Mouse (Mus musculus): ENCODE results near the gene Ercc6. TPM values are rescaled to one million over a fixed set of nuclear protein-coding genes. Genes with fewer than 3 reads are reported as not detected.
A peak's percentile ranks its signal among the peaks of the same experiment; 100 is the strongest.

Ercc6 gene
- polyA plus RNA-seq, 1 experiment, result not detected

- TF ChIP-seq CTCF (IDR thresholded peaks at IDR 0.05; ENCODE audit: insufficient read depth, low read depth, low read length) (no peak), POLR2A (IDR thresholded peaks at IDR 0.05; ENCODE audit: insufficient read depth, low read depth, low read length) (no peak)
- WGBS, result 93% methylated on average over 9 of the region's 9 CpGs
- no peak overlapping the region for H3K4me3 ChIP-seq (ENCODE audit: insufficient read depth, low read depth, low read length)
- H3K27ac ChIP-seq (ENCODE audit: insufficient read depth, low read depth, low read length), result no peak overlapping the region
- H3K4me1 ChIP-seq (ENCODE audit: control insufficient read depth, insufficient read depth, low read length), result no peaks in the 10 kb centered on the region
These were observed 70.4 kb downstream of the Ercc6 start for GRCm38 (mm10) chr14:32583696-32584095.

GRCm38 (mm10) chr14:32587013-32587784 is 73.9 kb downstream of the Ercc6 start:
- H3K27ac ChIP-seq (ENCODE audit: insufficient read depth, low read depth, low read length), result no peak overlapping the region
- 15% methylated on average over 10 of the region's 10 CpGs for WGBS
- H3K4me1 ChIP-seq (ENCODE audit: control insufficient read depth, insufficient read depth, low read length), result no peaks in the 10 kb centered on the region
- H3K4me3 ChIP-seq (ENCODE audit: insufficient read depth, low read depth, low read length), result no peak overlapping the region
- TF ChIP-seq POLR2A (IDR thresholded peaks at IDR 0.05; ENCODE audit: insufficient read depth, low read depth, low read length) (no peak), CTCF (IDR thresholded peaks at IDR 0.05; ENCODE audit: insufficient read depth, low read depth, low read length) (no peak)

GRCm38 (mm10) chr14:32590377-32590776 is 77.1 kb downstream of the Ercc6 start:
- Histone ChIP-seq H3K27ac (ENCODE audit: insufficient read depth, low read depth, low read length) (no peak overlapping the region), H3K4me3 (ENCODE audit: insufficient read depth, low read depth, low read length) (no peak overlapping the region), H3K4me1 (ENCODE audit: control insufficient read depth, insufficient read depth, low read length) (no peaks in the 10 kb centered on the region)
- 86% methylated on average over 3 of the region's 3 CpGs for WGBS
- TF ChIP-seq POLR2A (IDR thresholded peaks at IDR 0.05; ENCODE audit: insufficient read depth, low read depth, low read length) (no peak), CTCF (IDR thresholded peaks at IDR 0.05; ENCODE audit: insufficient read depth, low read depth, low read length) (no peak)

GRCm38 (mm10) chr14:32597232-32598231 is 84.2 kb downstream of the Ercc6 start:
- H3K4me3 ChIP-seq (ENCODE audit: insufficient read depth, low read depth, low read length), result peak overlapping the region; percentile 30
- WGBS, result under 1% methylated on average over 78 of the region's 78 CpGs

GRCm38 (mm10) chr14:32598437-32599219 is 85.3 kb downstream of the Ercc6 start:
- TF ChIP-seq POLR2A (IDR thresholded peaks at IDR 0.05; ENCODE audit: insufficient read depth, low read depth, low read length) (no peak), CTCF (IDR thresholded peaks at IDR 0.05; ENCODE audit: insufficient read depth, low read depth, low read length) (no peak)
- no peak overlapping the region for H3K4me3 ChIP-seq (ENCODE audit: insufficient read depth, low read depth, low read length)
- WGBS, result 13% methylated on average over 23 of the region's 23 CpGs
- H3K27ac ChIP-seq (ENCODE audit: insufficient read depth, low read depth, low read length), result no peak overlapping the region
- H3K4me1 ChIP-seq (ENCODE audit: control insufficient read depth, insufficient read depth, low read length), result peaks cover 22% of the 10 kb centered on the region

More at GRCm38 (mm10) chr14:32597232-32598231, 84.2 kb downstream of the Ercc6 start:
- no peak overlapping the region for H3K27ac ChIP-seq (ENCODE audit: insufficient read depth, low read depth, low read length)
- peaks cover 22% of the 10 kb centered on the region for H3K4me1 ChIP-seq (ENCODE audit: control insufficient read depth, insufficient read depth, low read length)
- TF ChIP-seq CTCF (IDR thresholded peaks at IDR 0.05; ENCODE audit: insufficient read depth, low read depth, low read length) (no peak), POLR2A (IDR thresholded peaks at IDR 0.05; ENCODE audit: insufficient read depth, low read depth, low read length) (no peak)

GRCm38 (mm10) chr14:32599290-32600041 is 86.1 kb downstream of the Ercc6 start, which contains the start of gene Prrxl1:
TSS of gene Prrxl1 (plus strand) at chr14:32599407.
- Histone ChIP-seq H3K27ac (ENCODE audit: insufficient read depth, low read depth, low read length) (no peak within 1 kb of the TSS), H3K4me3 (ENCODE audit: insufficient read depth, low read depth, low read length) (no peak within 1 kb of the TSS), H3K4me1 (ENCODE audit: control insufficient read depth, insufficient read depth, low read length) (peaks cover 22% of the 10 kb centered on the region)
- 2% methylated on average over 53 of the region's 53 CpGs for WGBS
- no peak for TF ChIP-seq CTCF (IDR thresholded peaks at IDR 0.05; ENCODE audit: insufficient read depth, low read depth, low read length)
- TF ChIP-seq POLR2A (IDR thresholded peaks at IDR 0.05; ENCODE audit: insufficient read depth, low read depth, low read length), result no peak

GRCm38 (mm10) chr14:32600110-32600509 is 86.8 kb downstream of the Ercc6 start:
- 18% methylated on average over 16 of the region's 16 CpGs for WGBS
- H3K4me3 ChIP-seq (ENCODE audit: insufficient read depth, low read depth, low read length), result no peak overlapping the region

GRCm38 (mm10) chr14:32605508-32605907 is 92.2 kb downstream of the Ercc6 start:
- WGBS, result 53% methylated on average over 15 of the region's 15 CpGs
- H3K4me3 ChIP-seq (ENCODE audit: insufficient read depth, low read depth, low read length), result no peak overlapping the region
- no peaks in the 10 kb centered on the region for H3K4me1 ChIP-seq (ENCODE audit: control insufficient read depth, insufficient read depth, low read length)
- TF ChIP-seq CTCF (IDR thresholded peaks at IDR 0.05; ENCODE audit: insufficient read depth, low read depth, low read length), result no peak
- H3K27ac ChIP-seq (ENCODE audit: insufficient read depth, low read depth, low read length), result no peak overlapping the region

More at GRCm38 (mm10) chr14:32600110-32600509, 86.8 kb downstream of the Ercc6 start:
- TF ChIP-seq POLR2A (IDR thresholded peaks at IDR 0.05; ENCODE audit: insufficient read depth, low read depth, low read length) (no peak), CTCF (IDR thresholded peaks at IDR 0.05; ENCODE audit: insufficient read depth, low read depth, low read length) (no peak)
- no peak overlapping the region for H3K27ac ChIP-seq (ENCODE audit: insufficient read depth, low read depth, low read length)
- H3K4me1 ChIP-seq (ENCODE audit: control insufficient read depth, insufficient read depth, low read length), result peaks cover 22% of the 10 kb centered on the region

Data from olfactory bulb, adult 2 months (tissue).